Mouse (Mus musculus): ENCODE measurements around the gene St6galnac3.

GRCm38 (mm10) chr3:153200076-153200475, 524.9 kb downstream of the St6galnac3 start:
- TF ChIP-seq CTCF (IDR thresholded peaks at IDR 0.05; ENCODE audit: control insufficient read depth, insufficient read depth, insufficient read length) (no peak), MYOG (IDR thresholded peaks at IDR 0.05; ENCODE audit: control insufficient read depth, extremely low read depth, insufficient read length) (no peak), MAX (IDR thresholded peaks at IDR 0.05) (no peak), USF1 (IDR thresholded peaks at IDR 0.05; ENCODE audit: low read depth) (no peak), CEBPB (IDR thresholded peaks at IDR 0.05; ENCODE audit: low read depth) (no peak), MYOD1 (IDR thresholded peaks at IDR 0.05; ENCODE audit: control insufficient read depth, insufficient read length, low read depth) (no peak)
